Mouse (Mus musculus): Measurements from ENCODE around the gene Rpl27a.

- no peak for TF ChIP-seq TAL1 (IDR thresholded peaks at IDR 0.05; ENCODE audit: low read length)
- TF ChIP-seq GATA1 (IDR thresholded peaks at IDR 0.05; ENCODE audit: low read length), result no peak
Observed at GRCm38 (mm10) chr7:109562154-109562599, 43.2 kb downstream of the Rpl27a start.
